Mouse (Mus musculus) stomach, embryonic 16.5 days (tissue): Measurements from ENCODE around the gene Elavl1. TPM values are rescaled to one million over a fixed set of nuclear protein-coding genes. Genes with fewer than 3 reads are reported as not detected.
A peak's percentile ranks its signal among the peaks of the same experiment; 100 is the strongest.

ENCODE experiments used
- ATAC-seq: fragments of 200-750 bp; cut with Nextera tagmentation; 2 replicates; pipeline ENCODE4 v1.8.0; 2017; ENCODE audit warnings: moderate number of reproducible peaks, moderate TSS enrichment; ENCODE audit not compliant: insufficient read depth, low FRiP score
- H3K27ac ChIP-seq: fragments of 300-500 bp; sonication (generic); 2 replicates; pipeline ENCODE4 v1.5.1; 2014; ENCODE audit warnings: low read length
- H3K27me3 ChIP-seq: fragments of 300-500 bp; sonication (generic); 2 replicates; pipeline ENCODE4 v1.6.1; 2014; ENCODE audit warnings: low read length, control low read depth, mixed read lengths; ENCODE audit not compliant: control insufficient read depth, insufficient read depth
- H3K36me3 ChIP-seq: fragments of 300-500 bp; sonication (generic); 2 replicates; pipeline ENCODE4 v1.6.1; 2014; ENCODE audit warnings: low read length; ENCODE audit not compliant: control insufficient read depth, insufficient read depth
- H3K4me1 ChIP-seq: fragments of 300-500 bp; sonication (generic); 2 replicates; pipeline ENCODE4 v1.6.1; 2014; ENCODE audit warnings: low read length, control low read depth, mixed read lengths; ENCODE audit not compliant: control insufficient read depth, insufficient read depth
- H3K4me2 ChIP-seq: fragments of 300-500 bp; sonication (generic); 2 replicates; pipeline ENCODE4 v1.6.1; 2014; ENCODE audit warnings: low read depth, low read length, mixed read lengths
- H3K4me3 ChIP-seq: fragments of 300-500 bp; sonication (generic); replicated peaks from 2 replicates; pipeline ENCODE4 v1.5.1; 2014; ENCODE audit warnings: mild to moderate bottlenecking, low read length
- H3K9ac ChIP-seq: fragments of 300-500 bp; sonication (generic); 2 replicates; pipeline ENCODE4 v1.6.1; 2014; ENCODE audit warnings: low read length
- H3K9me3 ChIP-seq: fragments of 300-500 bp; sonication (generic); replicated peaks from 2 replicates; pipeline ENCODE4 v1.6.1; 2016; ENCODE audit warnings: low read length, control low read depth; ENCODE audit not compliant: control insufficient read depth
- WGBS: fragments of 180-500 bp; shearing (Covaris S2); extraction: QIAGEN DNeasy Blood & Tissue Kit; methylation state at CpG from one replicate; pipeline ENCODE4 v1.1.7; 2014; 5-methylcytosine and 5-hydroxymethylcytosine counted together
- polyA plus RNA-seq: library from polyadenylated mRNA; unstranded; fragments of >200 nt; fragmentation: Nextera tagmentation; extraction: Ambion mirVana; gene quantifications from 2 replicates; pipeline ENCODE4 v1.2.1, GENCODE M21; 2015

The Elavl1 gene
- polyA plus RNA-seq, 1 experiment from 2014 or later, result 166 TPM

DNA sequence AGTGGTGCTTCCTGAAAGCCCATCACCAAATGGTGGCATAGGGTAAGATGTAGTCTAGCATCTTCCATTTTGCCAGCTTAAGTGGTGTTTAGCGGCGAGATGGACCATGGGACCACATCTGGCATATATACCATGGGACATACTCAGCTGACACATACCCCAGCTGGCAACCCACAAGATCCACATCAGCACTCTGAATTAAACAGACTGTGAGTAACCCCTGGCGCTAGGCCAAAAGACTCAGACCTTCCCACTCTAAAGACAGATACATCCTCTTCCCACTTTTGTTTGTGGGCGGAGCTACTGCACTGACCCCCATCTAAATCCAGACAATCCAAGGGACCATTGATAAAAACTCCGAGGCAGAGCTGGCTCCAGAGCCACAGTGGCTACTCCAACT lies 3.8 kb upstream of the Elavl1 start:
- Histone ChIP-seq H3K36me3 (peaks cover 23% of the 10 kb centered on the region; the same call in 1 of the 2 replicates), H3K4me2 (no peak overlapping the region), H3K4me3 (no peak overlapping the region), H3K9me3 (no peaks in the 10 kb centered on the region), H3K27me3 (no peaks in the 10 kb centered on the region), H3K9ac (no peak overlapping the region), H3K4me1 (peaks cover 6% of the 10 kb centered on the region), H3K27ac (no peak overlapping the region)
- no peak for ATAC-seq
- 78% methylated on average over 5 of the region's 5 CpGs for WGBS

DNA sequence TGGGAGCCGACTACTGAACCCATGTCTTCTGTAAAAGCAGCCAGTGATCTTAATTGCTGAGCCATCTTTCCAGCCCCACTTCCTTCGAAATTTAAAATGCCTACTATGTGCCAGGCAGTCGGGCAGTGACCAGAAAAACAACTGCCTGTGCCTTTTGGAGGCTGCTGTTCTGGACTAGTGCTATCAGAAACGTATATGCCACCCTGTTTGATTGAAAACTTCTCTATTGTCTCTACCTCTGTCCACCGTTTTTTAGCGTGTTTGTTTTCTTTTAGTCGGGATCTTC lies 481 bp upstream of the Elavl1 start:
- Histone ChIP-seq H3K4me1 (peaks cover 26% of the 10 kb centered on the region), H3K9ac (peak overlapping the region; percentile 99), H3K27me3 (no peaks in the 10 kb centered on the region), H3K9me3 (no peaks in the 10 kb centered on the region), H3K36me3 (peaks cover 16% of the 10 kb centered on the region; the same call in 1 of the 2 replicates), H3K27ac (no peak overlapping the region), H3K4me2 (peak overlapping the region; percentile 86), H3K4me3 (peak overlapping the region; percentile 95)
- ATAC-seq, result no peak
- WGBS, result 31% methylated on average over 7 of the region's 7 CpGs

DNA sequence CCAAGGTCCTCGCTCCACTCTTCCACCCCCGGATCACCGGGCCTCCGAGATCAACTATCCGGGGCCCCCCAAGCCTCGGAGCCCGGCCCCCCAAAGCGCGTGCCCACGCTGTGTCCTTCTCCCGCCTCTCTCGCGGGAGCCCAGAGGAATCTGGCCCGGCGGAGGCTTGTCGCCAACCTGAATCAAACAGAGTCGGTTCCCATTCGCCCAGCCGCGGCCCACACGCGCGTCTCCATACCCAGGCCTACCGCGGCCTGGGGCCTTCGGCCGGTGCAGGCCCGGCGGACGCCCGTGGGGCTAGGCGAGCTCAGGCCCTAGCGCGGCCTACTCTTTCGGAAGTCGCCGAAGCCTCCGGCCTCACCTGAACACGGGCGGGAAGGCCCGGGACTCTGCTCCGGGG lies 688 bp downstream of the Elavl1 start:
- ATAC-seq, result peak; percentile 61
- under 1% methylated on average over 42 of the region's 42 CpGs for WGBS
- peak overlapping the region; percentile 95 for H3K4me3 ChIP-seq
- no peaks in the 10 kb centered on the region for H3K27me3 ChIP-seq
- H3K9ac ChIP-seq, result peak overlapping the region; percentile 99
- peaks cover 26% of the 10 kb centered on the region for H3K4me1 ChIP-seq
- peak overlapping the region; percentile 87 for H3K27ac ChIP-seq
- peaks cover 15% of the 10 kb centered on the region; the same call in 1 of the 2 replicates for H3K36me3 ChIP-seq
- H3K4me2 ChIP-seq, result peak overlapping the region; percentile 97
- H3K9me3 ChIP-seq, result no peaks in the 10 kb centered on the region

DNA sequence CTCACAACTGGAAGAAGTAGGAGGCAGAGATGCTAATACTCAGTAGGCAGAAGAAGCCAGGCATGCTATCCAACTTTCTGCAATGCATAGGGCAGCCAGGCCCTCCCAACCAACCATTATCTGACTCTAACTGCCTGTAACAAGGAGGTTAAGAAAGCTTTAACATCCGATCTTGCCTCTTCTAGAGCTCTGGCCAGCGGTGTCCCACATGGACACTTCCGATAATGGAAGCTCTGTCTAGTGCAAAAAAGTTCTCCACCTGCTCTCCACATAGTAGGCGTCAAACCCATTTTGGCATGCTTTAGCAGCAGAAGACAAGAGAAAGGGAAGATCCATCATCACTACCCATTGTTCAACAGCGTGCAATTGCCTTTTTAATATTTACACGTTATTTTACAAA lies 1.3 kb downstream of the Elavl1 start:
- Histone ChIP-seq H3K9ac (peak overlapping the region; percentile 99), H3K4me2 (peak overlapping the region; percentile 97), H3K27me3 (no peaks in the 10 kb centered on the region), H3K36me3 (peaks cover 9% of the 10 kb centered on the region; the same call in 1 of the 2 replicates), H3K9me3 (no peaks in the 10 kb centered on the region), H3K27ac (0 out of 2 replicates have a peak overlapping the region, but pooled peaks have one; percentile 8), H3K4me1 (peaks cover 26% of the 10 kb centered on the region), H3K4me3 (peak overlapping the region; percentile 95)
- under 1% methylated on average over 6 of the region's 6 CpGs for WGBS
- no peak for ATAC-seq

DNA sequence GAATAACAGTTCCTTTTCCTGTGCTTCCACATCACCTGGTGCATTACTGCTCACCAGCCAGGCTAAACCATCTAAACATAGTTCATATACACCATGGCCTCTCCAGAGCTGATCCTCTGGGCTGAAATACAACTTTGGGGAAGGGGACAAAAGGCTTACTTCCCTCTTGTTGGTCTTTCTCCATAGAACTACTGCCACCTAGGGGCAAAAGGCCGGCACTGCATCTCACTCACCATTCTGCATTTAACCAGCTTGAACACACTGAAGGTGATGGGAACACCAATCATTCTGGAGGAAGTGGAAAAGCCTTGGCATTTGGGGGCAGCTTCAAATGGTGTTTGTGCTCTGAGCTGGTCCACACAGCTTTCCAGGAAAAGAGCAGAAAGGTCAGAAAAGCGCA lies 2.7 kb downstream of the Elavl1 start:
- Histone ChIP-seq H3K36me3 (peaks cover 2% of the 10 kb centered on the region; the same call in 1 of the 2 replicates), H3K9ac (no peak overlapping the region)

DNA sequence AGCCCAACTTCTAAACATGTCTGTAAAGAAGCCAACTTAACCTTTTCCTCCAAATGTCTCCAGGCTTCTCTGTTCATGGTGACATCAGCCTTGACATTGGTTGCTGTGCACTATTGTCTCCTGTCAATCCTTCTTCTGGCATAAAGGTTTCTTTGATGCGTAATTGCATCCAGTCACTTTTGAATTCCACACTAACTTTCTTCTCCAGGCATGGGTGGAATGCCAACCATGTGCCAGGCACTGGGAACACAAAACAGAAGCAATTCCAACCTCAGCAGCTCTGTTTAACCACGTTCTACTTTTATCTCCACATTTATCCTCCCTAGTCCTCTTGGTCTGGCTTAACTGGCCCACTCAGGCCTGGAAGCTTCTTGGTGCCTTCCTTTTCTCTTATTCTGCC lies 4.2 kb downstream of the Elavl1 start:
- Histone ChIP-seq H3K27ac (no peak overlapping the region), H3K9ac (no peak overlapping the region), H3K4me3 (no peak overlapping the region), H3K36me3 (peaks cover 2% of the 10 kb centered on the region; the same call in 1 of the 2 replicates), H3K27me3 (no peaks in the 10 kb centered on the region), H3K9me3 (no peaks in the 10 kb centered on the region), H3K4me2 (no peak overlapping the region), H3K4me1 (peaks cover 25% of the 10 kb centered on the region)
- ATAC-seq, result no peak
- WGBS, result 66% methylated on average over 2 of the region's 2 CpGs

More for the DNA sequence above, 2.7 kb downstream of the Elavl1 start:
- no peak for ATAC-seq
- Histone ChIP-seq H3K4me3 (no peak overlapping the region), H3K27me3 (no peaks in the 10 kb centered on the region), H3K4me2 (no peak overlapping the region), H3K9me3 (no peaks in the 10 kb centered on the region), H3K27ac (no peak overlapping the region), H3K4me1 (peaks cover 26% of the 10 kb centered on the region)
- WGBS, result 30% methylated on average over 2 of the region's 2 CpGs

DNA sequence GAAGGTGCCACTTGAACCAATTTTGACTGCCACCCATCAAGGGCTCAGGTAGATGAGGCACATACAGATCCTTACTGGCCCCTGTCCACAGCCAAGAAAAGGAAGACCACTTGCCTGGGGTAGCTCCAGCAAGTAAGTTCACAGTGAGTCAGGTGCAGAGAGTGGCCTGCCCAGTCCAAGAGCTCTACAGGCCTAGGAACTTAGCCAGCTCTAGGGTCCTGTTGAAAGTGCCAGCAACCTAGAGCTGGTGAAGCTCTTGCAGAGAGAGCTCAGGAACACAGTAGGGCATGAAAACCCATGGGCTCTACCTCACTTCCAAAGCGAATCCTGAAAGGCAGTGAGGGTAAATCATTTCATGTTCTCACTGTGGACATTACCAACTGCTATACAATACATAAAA lies 4.8 kb downstream of the Elavl1 start:
- H3K4me3 ChIP-seq, result no peak overlapping the region
- no peak overlapping the region for H3K4me2 ChIP-seq
- H3K9ac ChIP-seq, result no peak overlapping the region
- H3K9me3 ChIP-seq, result no peaks in the 10 kb centered on the region
- H3K4me1 ChIP-seq, result peaks cover 20% of the 10 kb centered on the region
- H3K27ac ChIP-seq, result no peak overlapping the region
- WGBS, result 90% methylated on average over 1 of the region's 1 CpGs
- H3K27me3 ChIP-seq, result no peaks in the 10 kb centered on the region
- H3K36me3 ChIP-seq, result peaks cover 2% of the 10 kb centered on the region; the same call in 1 of the 2 replicates
- no peak for ATAC-seq

DNA sequence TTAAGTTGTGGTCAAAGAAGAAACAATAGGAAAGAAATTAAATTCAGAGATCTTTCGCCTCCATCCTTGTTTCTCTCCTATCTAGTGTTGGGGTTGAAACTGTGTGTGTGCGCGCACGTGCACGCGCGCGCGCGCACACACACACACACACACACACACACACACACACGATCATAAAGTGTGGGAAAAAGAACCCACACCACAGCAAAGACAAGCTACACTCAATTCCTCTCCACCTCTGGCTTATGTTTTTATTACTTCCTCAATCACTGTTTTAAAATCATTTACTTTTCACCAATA lies 5.7 kb downstream of the Elavl1 start:
- Histone ChIP-seq H3K4me1 (peaks cover 20% of the 10 kb centered on the region), H3K27ac (no peak overlapping the region), H3K4me3 (no peak overlapping the region), H3K27me3 (no peaks in the 10 kb centered on the region), H3K9ac (no peak overlapping the region), H3K4me2 (no peak overlapping the region), H3K36me3 (peaks cover 2% of the 10 kb centered on the region; the same call in 1 of the 2 replicates), H3K9me3 (no peaks in the 10 kb centered on the region)
- WGBS, result 89% methylated on average over 11 of the region's 11 CpGs
- ATAC-seq, result no peak

DNA sequence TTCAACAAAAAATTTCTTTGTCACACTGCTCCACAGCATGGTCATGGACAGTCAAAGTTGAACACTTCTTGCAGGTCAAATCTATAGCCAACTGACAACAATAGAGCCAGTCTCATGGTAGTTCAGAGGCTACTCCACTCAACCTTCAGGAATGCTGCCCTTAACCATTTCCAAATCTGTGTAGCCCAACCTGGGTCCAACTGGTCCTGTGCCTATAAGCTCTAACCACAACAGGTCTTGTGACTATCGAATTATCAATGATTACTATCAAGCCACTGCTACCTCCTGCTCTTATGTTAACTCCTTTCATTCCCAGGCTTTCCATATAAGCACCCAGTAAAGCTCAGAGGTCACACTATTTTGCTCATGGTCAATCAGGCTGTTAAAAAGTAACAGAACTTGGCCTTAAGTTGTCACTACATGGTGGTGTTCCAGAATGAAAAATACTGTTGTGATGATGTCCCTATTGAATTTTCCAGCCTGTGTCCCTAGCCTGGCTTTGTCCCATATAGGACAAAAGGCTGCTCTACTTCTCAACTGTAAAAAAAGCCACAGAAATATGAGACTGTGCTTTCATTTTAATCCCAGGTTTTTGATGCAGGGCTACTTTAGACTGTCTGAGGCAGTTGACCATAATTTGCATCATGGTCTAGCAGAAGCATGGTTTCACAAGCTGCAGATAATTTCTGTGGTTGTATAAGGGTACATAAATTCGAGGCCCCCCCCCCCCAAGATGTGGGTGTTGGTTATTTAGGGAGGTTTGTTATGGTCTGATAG lies 6.2 kb downstream of the Elavl1 start:
- peaks cover 20% of the 10 kb centered on the region for H3K4me1 ChIP-seq
- H3K9ac ChIP-seq, result no peak overlapping the region
- no peaks in the 10 kb centered on the region for H3K9me3 ChIP-seq
- WGBS, result 75% methylated on average over 2 of the region's 2 CpGs
- no peak for ATAC-seq
- no peaks in the 10 kb centered on the region for H3K27me3 ChIP-seq
- no peak overlapping the region for H3K4me3 ChIP-seq
- H3K4me2 ChIP-seq, result no peak overlapping the region
- peaks cover 2% of the 10 kb centered on the region; the same call in 1 of the 2 replicates for H3K36me3 ChIP-seq
- no peak overlapping the region for H3K27ac ChIP-seq
